Mouse (Mus musculus): ENCODE measurements around the gene Selenbp2.
"Not testable (repeated sequence)": the region's sequence is repeated elsewhere in the genome, so short reads cannot be mapped to it uniquely, and the experiment has no call there.

- TF ChIP-seq CTCF, EP300 (IDR thresholded peaks at IDR 0.05; ENCODE audit: low read depth): not testable (repeated sequence)
Observed at GRCm38 (mm10) chr3:94658740-94659095, 34.6 kb upstream of the Selenbp2 start, which contains the start of gene Tuft1.
